Mouse (Mus musculus): ENCODE results near the gene Mlh1. TPM values are rescaled to one million over a fixed set of nuclear protein-coding genes. Genes with fewer than 3 reads are reported as not detected.

Gene Mlh1
- polyA plus RNA-seq, 1 experiment: 0.54 TPM

DNA sequence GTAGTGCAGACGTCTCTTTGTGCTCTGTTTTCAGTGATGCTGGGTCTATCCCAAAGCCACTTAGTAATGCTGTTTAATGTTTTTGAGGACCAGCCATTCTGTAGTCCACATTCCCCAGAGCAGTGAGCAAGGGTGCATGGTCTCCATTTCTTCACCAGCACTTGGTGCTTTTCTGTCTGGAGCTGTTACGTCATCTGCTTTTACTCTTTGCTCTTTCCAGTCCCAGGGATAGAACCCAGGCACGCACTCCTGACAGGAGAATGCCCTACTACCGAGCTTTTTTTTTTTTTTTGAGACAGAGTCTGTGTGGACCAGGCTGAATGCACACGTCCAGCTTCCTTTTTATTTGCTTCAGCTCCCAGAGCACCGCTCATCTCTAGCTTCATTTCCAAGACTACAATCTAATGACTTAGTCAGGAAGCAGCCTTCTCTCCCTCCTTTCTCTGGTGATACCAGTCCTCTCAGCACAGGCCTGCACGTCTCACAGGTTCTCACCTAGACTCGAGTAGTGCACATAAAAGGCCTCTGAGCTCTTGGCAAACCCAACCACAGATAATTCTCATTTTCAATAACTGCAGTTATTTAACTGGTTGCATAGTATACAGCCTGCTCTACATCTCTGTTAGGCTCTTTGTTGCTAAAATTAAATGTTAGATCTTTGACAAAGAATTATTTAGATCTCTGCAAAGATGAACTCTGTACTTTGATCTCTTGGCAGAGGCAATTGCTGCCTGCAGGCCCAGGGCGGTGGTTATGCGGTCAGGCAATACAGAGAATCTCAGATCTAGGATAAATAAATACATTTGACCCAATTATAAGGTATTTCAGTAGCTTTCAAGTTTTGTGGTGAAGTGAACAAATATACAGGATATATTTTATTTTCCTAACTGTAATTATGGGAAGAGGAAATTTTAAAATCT, 60.2 kb downstream of the Mlh1 start:
- H3K9me3 ChIP-seq (ENCODE audit: control insufficient read depth, low read length): no peaks in the 10 kb centered on the region
- no peak overlapping the region for H3K4me3 ChIP-seq (replicated peaks)
- peaks cover 26% of the 10 kb centered on the region for H3K36me3 ChIP-seq (ENCODE audit: control insufficient read depth)
- peaks cover 4% of the 10 kb centered on the region for H3K4me1 ChIP-seq (ENCODE audit: control insufficient read depth)
- no peaks in the 10 kb centered on the region for H3K27me3 ChIP-seq (ENCODE audit: control insufficient read depth)
- TF ChIP-seq GATA1 (IDR thresholded peaks at IDR 0.05; ENCODE audit: low read length) (no peak), TAL1 (IDR thresholded peaks at IDR 0.05; ENCODE audit: low read length) (no peak)

DNA sequence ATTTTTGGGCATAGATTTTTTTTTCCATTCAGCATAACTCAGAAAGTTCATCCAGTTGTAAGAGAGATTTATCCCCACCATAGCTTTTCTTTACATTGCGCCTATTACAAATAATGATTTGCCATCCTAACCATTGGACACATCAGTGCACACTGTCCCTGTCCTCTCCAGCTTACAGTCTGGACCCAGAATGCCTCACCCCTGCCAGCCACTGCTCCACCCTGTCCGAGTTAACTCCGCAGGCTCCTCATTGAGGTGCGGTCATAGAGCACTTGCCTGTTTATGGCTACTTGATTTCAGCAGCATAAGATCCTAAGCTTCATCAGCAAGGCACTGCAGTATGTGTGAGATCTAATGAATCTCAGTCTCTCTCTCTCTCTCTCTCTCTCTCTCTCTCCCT, 61.2 kb downstream of the Mlh1 start:
- peaks cover 24% of the 10 kb centered on the region for H3K36me3 ChIP-seq (ENCODE audit: control insufficient read depth)

DNA sequence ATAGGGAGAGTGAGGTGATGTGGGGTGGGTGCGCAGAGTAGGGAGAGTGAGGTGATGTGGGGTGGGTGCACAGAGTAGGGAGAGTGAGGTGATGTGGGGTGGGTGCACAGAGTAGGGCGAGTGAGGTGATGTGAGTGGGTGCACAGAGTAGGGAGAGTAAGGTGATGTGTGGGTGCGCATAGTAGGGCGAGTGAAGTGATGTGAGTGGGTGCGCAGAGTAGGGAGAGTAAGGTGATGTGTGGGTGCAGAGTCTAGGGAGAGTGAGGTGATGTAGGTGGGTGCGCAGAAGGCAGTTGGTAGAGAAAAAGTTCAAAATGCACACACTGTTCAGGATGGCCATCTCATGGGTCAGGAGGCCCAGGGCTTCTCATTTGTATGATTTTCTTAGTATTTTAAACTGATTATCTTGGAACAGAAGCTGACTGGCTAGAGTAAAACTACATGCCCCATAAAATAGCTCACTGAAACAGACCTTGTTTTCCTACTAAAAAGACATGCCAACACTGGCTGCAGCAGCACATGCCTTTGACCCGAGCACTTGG, 62.4 kb downstream of the Mlh1 start:
- TF ChIP-seq GATA1 (IDR thresholded peaks at IDR 0.05; ENCODE audit: low read length) (no peak), TAL1 (IDR thresholded peaks at IDR 0.05; ENCODE audit: low read length) (no peak)
- peaks cover 16% of the 10 kb centered on the region for H3K36me3 ChIP-seq (ENCODE audit: control insufficient read depth)

More for the DNA sequence above, 61.2 kb downstream of the Mlh1 start:
- Histone ChIP-seq H3K27me3 (ENCODE audit: control insufficient read depth) (no peaks in the 10 kb centered on the region), H3K9me3 (ENCODE audit: control insufficient read depth, low read length) (no peaks in the 10 kb centered on the region), H3K4me1 (ENCODE audit: control insufficient read depth) (peaks cover 4% of the 10 kb centered on the region), H3K4me3 (replicated peaks) (no peak overlapping the region)
- TF ChIP-seq GATA1 (IDR thresholded peaks at IDR 0.05; ENCODE audit: low read length) (no peak), TAL1 (IDR thresholded peaks at IDR 0.05; ENCODE audit: low read length) (no peak)

DNA sequence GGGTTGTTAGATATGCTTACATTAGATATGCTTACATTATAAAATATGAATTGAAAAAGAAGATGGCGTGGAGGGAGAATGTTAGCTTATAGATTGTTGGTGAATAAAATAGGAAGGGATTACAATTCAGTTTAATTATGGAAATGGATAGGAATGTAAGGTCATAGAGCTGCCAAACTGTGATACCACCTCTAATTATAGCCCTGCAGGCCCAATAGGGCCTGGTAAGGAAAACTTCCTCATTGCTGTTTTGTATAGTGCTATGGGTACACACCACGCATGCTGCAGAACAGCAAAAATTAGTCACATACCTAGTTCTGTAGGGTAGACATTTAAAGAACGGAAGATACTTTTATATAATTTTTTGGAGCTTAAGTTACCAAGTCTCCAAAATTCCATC, 63.4 kb downstream of the Mlh1 start:
- Histone ChIP-seq H3K36me3 (ENCODE audit: control insufficient read depth) (peaks cover 10% of the 10 kb centered on the region), H3K4me3 (replicated peaks) (no peak overlapping the region), H3K9me3 (ENCODE audit: control insufficient read depth, low read length) (no peaks in the 10 kb centered on the region), H3K27me3 (ENCODE audit: control insufficient read depth) (no peaks in the 10 kb centered on the region), H3K4me1 (ENCODE audit: control insufficient read depth) (no peaks in the 10 kb centered on the region)
- TF ChIP-seq GATA1 (IDR thresholded peaks at IDR 0.05; ENCODE audit: low read length) (no peak), TAL1 (IDR thresholded peaks at IDR 0.05; ENCODE audit: low read length) (no peak)

More for the DNA sequence above, 62.4 kb downstream of the Mlh1 start:
- Histone ChIP-seq H3K27me3 (ENCODE audit: control insufficient read depth) (no peaks in the 10 kb centered on the region), H3K9me3 (ENCODE audit: control insufficient read depth, low read length) (no peaks in the 10 kb centered on the region), H3K4me3 (replicated peaks) (no peak overlapping the region), H3K4me1 (ENCODE audit: control insufficient read depth) (peaks cover 4% of the 10 kb centered on the region)

DNA sequence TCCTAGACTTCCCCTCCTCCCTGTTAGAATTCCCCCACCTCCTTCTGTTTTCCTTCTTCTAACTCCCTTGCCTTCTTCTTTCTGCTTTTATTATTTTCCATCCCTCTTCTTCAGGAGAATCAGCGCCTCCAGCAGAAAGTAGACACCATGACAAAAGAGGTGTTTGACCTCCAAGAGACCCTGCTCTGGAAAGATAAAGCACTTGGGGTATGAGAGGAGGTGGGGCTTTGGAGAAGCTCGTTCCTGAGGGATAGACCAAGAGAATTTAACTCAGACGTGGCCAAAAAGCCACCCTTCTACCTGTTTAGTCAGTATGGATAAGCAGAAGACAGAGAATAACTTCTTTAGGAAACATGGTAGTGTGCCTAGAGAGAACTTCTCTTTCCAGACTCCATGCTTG, 63.9 kb downstream of the Mlh1 start:
- Histone ChIP-seq H3K4me1 (ENCODE audit: control insufficient read depth) (no peaks in the 10 kb centered on the region), H3K36me3 (ENCODE audit: control insufficient read depth) (peaks cover 12% of the 10 kb centered on the region), H3K9me3 (ENCODE audit: control insufficient read depth, low read length) (no peaks in the 10 kb centered on the region), H3K4me3 (replicated peaks) (no peak overlapping the region), H3K27me3 (ENCODE audit: control insufficient read depth) (no peaks in the 10 kb centered on the region)
- TF ChIP-seq TAL1 (IDR thresholded peaks at IDR 0.05; ENCODE audit: low read length) (no peak), GATA1 (IDR thresholded peaks at IDR 0.05; ENCODE audit: low read length) (no peak)

DNA sequence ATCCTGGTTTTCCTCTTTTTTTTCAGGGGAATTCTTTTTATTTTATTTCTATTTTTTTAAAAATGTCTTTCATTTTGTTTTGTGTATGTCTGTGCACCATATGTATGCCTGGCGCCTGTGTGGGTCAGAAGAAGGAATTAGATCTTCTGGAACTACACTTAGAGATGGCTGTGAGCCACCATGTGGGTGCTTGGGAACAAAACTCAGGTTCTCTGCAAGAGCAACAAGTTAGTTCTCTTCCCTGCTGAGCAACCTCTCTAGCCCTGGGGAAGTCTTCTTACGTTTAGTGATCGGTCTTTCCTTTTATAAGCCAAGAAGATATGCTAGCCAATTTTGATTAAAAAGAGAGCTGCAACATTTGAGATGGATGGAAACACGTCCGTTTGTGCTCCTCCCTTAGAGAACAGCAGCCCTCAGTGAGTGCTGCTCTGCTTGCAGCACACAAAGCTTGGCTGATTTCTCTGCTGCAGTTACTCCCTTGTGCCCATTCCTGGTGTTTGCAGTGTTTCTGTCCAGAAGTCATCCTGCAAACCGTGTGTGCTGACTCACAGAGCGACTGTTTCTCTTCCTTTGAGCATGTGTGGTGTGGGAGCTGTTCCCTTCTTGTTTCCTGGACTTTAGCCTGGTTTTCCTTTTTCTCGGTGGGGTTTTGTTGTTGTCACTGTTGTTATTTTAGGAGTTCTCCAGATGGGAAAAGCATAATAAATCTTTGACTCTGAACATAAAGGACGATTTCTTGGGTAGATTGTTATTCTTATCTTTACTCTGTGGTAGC, 66.8 kb downstream of the Mlh1 start:
- Histone ChIP-seq H3K4me1 (ENCODE audit: control insufficient read depth) (no peaks in the 10 kb centered on the region), H3K9me3 (ENCODE audit: control insufficient read depth, low read length) (no peaks in the 10 kb centered on the region), H3K27me3 (ENCODE audit: control insufficient read depth) (no peaks in the 10 kb centered on the region), H3K4me3 (replicated peaks) (no peak overlapping the region), H3K36me3 (ENCODE audit: control insufficient read depth) (peaks cover 17% of the 10 kb centered on the region)
- no peak for TF ChIP-seq TAL1 (IDR thresholded peaks at IDR 0.05; ENCODE audit: low read length)

DNA sequence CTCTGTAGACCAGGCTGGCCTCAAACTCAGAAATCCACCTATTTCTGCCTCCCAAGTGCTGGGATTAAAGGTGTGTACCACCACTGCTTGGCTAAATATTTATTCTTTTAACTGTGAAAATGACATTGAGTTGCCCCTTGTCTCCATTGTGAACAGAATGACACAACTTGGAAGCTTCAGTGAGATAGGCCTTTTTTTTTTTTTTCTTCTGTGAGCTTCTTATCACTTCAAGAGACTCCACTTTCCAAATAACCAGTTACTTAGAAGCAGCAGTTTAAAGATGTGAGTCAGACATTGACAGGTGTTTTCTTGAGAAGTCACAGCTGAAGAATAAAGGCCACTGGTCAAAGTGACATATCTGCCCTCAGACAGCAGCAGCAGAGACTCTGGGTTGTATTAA, 71.4 kb downstream of the Mlh1 start:
- TF ChIP-seq GATA1 (IDR thresholded peaks at IDR 0.05; ENCODE audit: low read length) (no peak), TAL1 (IDR thresholded peaks at IDR 0.05; ENCODE audit: low read length) (no peak)
- no peaks in the 10 kb centered on the region for H3K27me3 ChIP-seq (ENCODE audit: control insufficient read depth)
- H3K36me3 ChIP-seq (ENCODE audit: control insufficient read depth): peaks cover 9% of the 10 kb centered on the region
- H3K9me3 ChIP-seq (ENCODE audit: control insufficient read depth, low read length): no peaks in the 10 kb centered on the region
- no peak overlapping the region for H3K4me3 ChIP-seq (replicated peaks)
- peaks cover 3% of the 10 kb centered on the region for H3K4me1 ChIP-seq (ENCODE audit: control insufficient read depth)

DNA sequence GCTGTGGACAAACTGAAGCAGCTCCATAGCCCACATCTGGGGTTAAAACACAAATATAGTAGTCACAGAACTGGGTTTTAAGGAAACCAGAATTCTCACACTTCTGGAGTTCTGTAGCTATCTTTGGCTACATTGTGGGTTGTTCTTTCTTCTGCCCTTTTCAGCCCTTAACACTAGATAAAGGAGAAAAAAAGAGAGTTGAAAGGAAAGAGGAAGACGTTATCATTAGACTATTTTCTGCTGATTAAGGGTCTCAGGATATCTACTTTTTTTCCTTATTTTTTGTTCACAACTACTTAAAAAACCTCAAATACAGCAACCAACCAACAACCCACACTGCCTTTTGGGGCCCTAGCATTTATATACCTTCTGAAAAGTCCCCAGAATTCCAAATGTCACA, 73.3 kb downstream of the Mlh1 start:
- Histone ChIP-seq H3K4me1 (ENCODE audit: control insufficient read depth) (peaks cover 3% of the 10 kb centered on the region), H3K27me3 (ENCODE audit: control insufficient read depth) (no peaks in the 10 kb centered on the region), H3K9me3 (ENCODE audit: control insufficient read depth, low read length) (no peaks in the 10 kb centered on the region), H3K4me3 (replicated peaks) (no peak overlapping the region), H3K36me3 (ENCODE audit: control insufficient read depth) (peaks cover 11% of the 10 kb centered on the region)
- TF ChIP-seq GATA1 (IDR thresholded peaks at IDR 0.05; ENCODE audit: low read length): no peak
- TF ChIP-seq TAL1 (IDR thresholded peaks at IDR 0.05; ENCODE audit: low read length): no peak

DNA sequence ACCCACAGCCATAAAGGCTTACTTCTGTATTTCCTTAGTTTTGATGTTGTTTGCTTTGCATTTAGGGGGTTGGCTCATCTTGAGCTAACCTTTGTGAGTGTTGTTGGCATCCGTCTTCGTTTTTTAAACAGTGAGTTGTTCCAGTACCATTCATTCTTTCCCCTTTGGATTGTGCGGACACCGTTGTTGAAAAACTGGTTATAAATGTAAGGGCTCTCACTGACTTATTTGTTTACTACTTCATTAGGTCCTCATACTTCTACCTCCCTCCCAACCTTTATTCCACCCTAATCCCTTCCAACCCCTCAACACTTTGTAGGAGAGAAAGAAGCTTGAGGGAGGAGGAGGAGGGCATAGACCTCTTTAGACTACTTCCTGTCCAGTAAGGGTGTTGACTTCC, 73.9 kb downstream of the Mlh1 start:
- Histone ChIP-seq H3K36me3 (ENCODE audit: control insufficient read depth) (peaks cover 13% of the 10 kb centered on the region), H3K4me3 (replicated peaks) (no peak overlapping the region), H3K9me3 (ENCODE audit: control insufficient read depth, low read length) (no peaks in the 10 kb centered on the region), H3K27me3 (ENCODE audit: control insufficient read depth) (no peaks in the 10 kb centered on the region), H3K4me1 (ENCODE audit: control insufficient read depth) (peaks cover 3% of the 10 kb centered on the region)
- TF ChIP-seq GATA1 (IDR thresholded peaks at IDR 0.05; ENCODE audit: low read length) (no peak), TAL1 (IDR thresholded peaks at IDR 0.05; ENCODE audit: low read length) (no peak)
